Mouse (Mus musculus) embryonic fibroblast, embryonic 13.5 days (primary cell): ENCODE data around the gene C1qb.

Experiments used
- CTCF ChIP-seq: IDR thresholded peaks from 2 replicates; pipeline ENCODE4 v1.5.1; 2011; ENCODE audit warnings: mild to moderate bottlenecking, control low read depth, low read length, moderate library complexity, borderline replicate concordance; ENCODE audit not compliant: insufficient read depth
- POLR2A ChIP-seq: IDR thresholded peaks from 2 replicates; pipeline ENCODE4 v1.6.1; 2011; ENCODE audit warnings: low read depth, mild to moderate bottlenecking, control low read depth, low read length, moderate library complexity

DNA sequence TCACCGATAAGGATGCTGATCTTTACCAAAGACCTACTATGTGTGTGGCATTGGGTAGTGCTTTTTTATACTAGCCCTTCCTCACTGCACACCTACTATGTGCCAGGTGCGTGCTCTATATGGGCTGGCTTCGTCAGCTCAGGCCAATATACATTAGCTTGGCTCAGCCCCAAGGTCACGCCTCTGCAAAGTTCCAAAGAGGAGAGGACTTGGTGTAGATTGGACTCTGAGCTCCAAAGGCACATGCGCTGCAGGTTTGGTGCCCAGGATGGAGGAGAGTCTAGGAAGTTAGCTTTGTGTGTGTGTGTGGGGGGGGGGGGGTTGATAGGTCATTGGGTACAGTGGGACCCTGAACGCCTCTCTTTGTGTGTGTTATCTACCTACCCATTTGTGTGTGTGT is 17.6 kb downstream of the C1qb start:
- no peak for TF ChIP-seq POLR2A
- TF ChIP-seq CTCF, result no peak
